Comparison of ENCODE assay signal across 11 mouse cellular contexts in the genomic region with DNA sequence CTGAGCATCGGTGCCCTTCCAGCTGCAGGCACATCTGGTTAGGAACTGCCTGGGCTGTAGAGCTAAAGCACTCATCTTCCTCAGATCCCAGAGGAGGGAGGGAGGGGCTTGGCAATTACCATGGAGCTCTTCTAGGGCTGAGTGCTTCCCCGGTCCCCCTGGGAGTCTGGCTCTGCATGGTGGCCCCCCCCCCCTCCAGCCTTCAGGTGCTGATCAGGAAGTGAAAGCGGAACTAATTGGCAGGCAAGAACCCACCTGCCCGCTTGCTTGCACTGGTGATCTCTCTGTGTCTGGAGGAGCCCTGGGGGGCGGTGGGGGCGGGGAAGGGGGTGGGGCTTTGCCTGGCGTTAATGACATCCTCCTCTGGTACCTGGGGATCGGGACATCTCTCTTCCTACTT. TPM values are rescaled to one million over a fixed set of nuclear protein-coding genes. Genes with fewer than 3 reads are reported as not detected.
DNase-seq lines count a peak whose midpoint lies in the region; ATAC-seq and TF ChIP-seq lines count a peak whose summit lies in the region.
"Had no signal": no experiment of that assay in that cellular context is flagged by ENCODE, and none has a peak within 500 bp of the region (broad histone marks: within the 10 kb centered on the region; RNA-seq: fewer than 3 reads in every experiment).

No protein-coding gene starts in this region.

- no peak for DNase-seq in cerebellum, adult 2 months
- no peak for DNase-seq in cerebellum, adult 18-20 months
- DNase-seq in kidney, postnatal 0 days (ENCODE audit: low spot score) = no peak
- DNase-seq in kidney, adult 11 months = no peak
- no peak for DNase-seq in hindbrain, embryonic 11.5 days (ENCODE audit: low spot score)
- no peak for DNase-seq in layer of hippocampus, postnatal 36 days
- DNase-seq in right cerebral cortex, postnatal 4 days = no peak

- H3K36me3 ChIP-seq in kidney, postnatal 0 days (ENCODE audit: insufficient read depth, low read length) = no peaks in the 10 kb centered on the region
- no peaks in the 10 kb centered on the region for H3K36me3 ChIP-seq in hindbrain, embryonic 11.5 days (ENCODE audit: control insufficient read depth, insufficient read depth, low read length)
- peaks cover 4% of the 10 kb centered on the region; the same call in 1 of the 2 replicates for H3K36me3 ChIP-seq in midbrain, embryonic 16.5 days (ENCODE audit: control insufficient read depth, insufficient read depth, low read length)
- H3K36me3 ChIP-seq: G1E; hindbrain, embryonic 15.5 days had no signal

- H3K27ac ChIP-seq in cerebellum, adult 2 months (ENCODE audit: insufficient read depth, low read length) = peak overlapping the region; percentile 8; the same call in 1 of the 2 replicates
- H3K27ac ChIP-seq in kidney, postnatal 0 days = no peak overlapping the region
- no peak overlapping the region for H3K27ac ChIP-seq in hindbrain, embryonic 11.5 days (ENCODE audit: low read depth, low read length)
- H3K27ac ChIP-seq in midbrain, embryonic 16.5 days (ENCODE audit: low read length) = 0 out of 2 replicates have a peak overlapping the region, but pooled peaks have one; percentile 24
- H3K27ac ChIP-seq: hindbrain, embryonic 15.5 days had no signal

- H3K9me3 ChIP-seq in kidney, postnatal 0 days (replicated peaks; ENCODE audit: low read length) = no peaks in the 10 kb centered on the region
- H3K9me3 ChIP-seq in hindbrain, embryonic 11.5 days (ENCODE audit: control insufficient read depth, low read length) = no peaks in the 10 kb centered on the region
- no peaks in the 10 kb centered on the region for H3K9me3 ChIP-seq in midbrain, embryonic 16.5 days (replicated peaks; ENCODE audit: control insufficient read depth, low read length, poor library complexity, severe bottlenecking)
- H3K9me3 ChIP-seq: G1E; hindbrain, embryonic 15.5 days had no signal

- no peak for TF ChIP-seq POLR2A in cerebellum, adult 2 months (IDR thresholded peaks at IDR 0.05; ENCODE audit: borderline replicate concordance, insufficient read depth, low read length)

- 14% methylated on average over 8 of the region's 8 CpGs for WGBS in cerebellum, adult 2 months
- 8% methylated on average over 6 of the region's 8 CpGs for WGBS in kidney, postnatal 0 days
- 4% methylated on average over 6 of the region's 8 CpGs for WGBS in hindbrain, embryonic 11.5 days
- 6% methylated on average over 8 of the region's 8 CpGs for WGBS in midbrain, embryonic 16.5 days

- peaks cover 90% of the 10 kb centered on the region for H3K4me1 ChIP-seq in cerebellum, adult 2 months (ENCODE audit: control insufficient read depth, insufficient read depth, low read length)
- peaks cover 7% of the 10 kb centered on the region; the same call in 1 of the 2 replicates for H3K4me1 ChIP-seq in kidney, postnatal 0 days (replicated peaks; ENCODE audit: insufficient read depth, low read length)
- peaks cover 7% of the 10 kb centered on the region for H3K4me1 ChIP-seq in hindbrain, embryonic 11.5 days (replicated peaks; ENCODE audit: control insufficient read depth, insufficient read depth, low read length)
- H3K4me1 ChIP-seq in midbrain, embryonic 16.5 days (ENCODE audit: control insufficient read depth, insufficient read depth, low read length) = peaks cover 23% of the 10 kb centered on the region

- no peaks in the 10 kb centered on the region for H3K27me3 ChIP-seq in cerebellum, adult 2 months (ENCODE audit: control insufficient read depth, insufficient read depth, low read length)
- H3K27me3 ChIP-seq in kidney, postnatal 0 days (ENCODE audit: insufficient read depth, low read length) = no peaks in the 10 kb centered on the region
- no peaks in the 10 kb centered on the region for H3K27me3 ChIP-seq in hindbrain, embryonic 11.5 days (ENCODE audit: control insufficient read depth, insufficient read depth, low read length)
- no peaks in the 10 kb centered on the region for H3K27me3 ChIP-seq in midbrain, embryonic 16.5 days (ENCODE audit: control insufficient read depth, insufficient read depth, low read depth, low read length)
- H3K27me3 ChIP-seq: hindbrain, embryonic 15.5 days had no signal

- no peak for ATAC-seq in kidney, postnatal 0 days (replicated peaks; ENCODE audit: low FRiP score, low read depth)
- ATAC-seq in hindbrain, embryonic 11.5 days (ENCODE audit: low FRiP score) = peak; percentile 23
- no peak for ATAC-seq in midbrain, embryonic 16.5 days
- ATAC-seq: activated CD4-positive, CD25-positive, alpha-beta regulatory T cell, adult 4 months had no signal

- no peak overlapping the region for H3K4me3 ChIP-seq in cerebellum, adult 2 months (replicated peaks; ENCODE audit: insufficient read depth, low read depth, low read length)
- H3K4me3 ChIP-seq in kidney, postnatal 0 days (replicated peaks; ENCODE audit: low read depth, low read length) = no peak overlapping the region
- no peak overlapping the region for H3K4me3 ChIP-seq in hindbrain, embryonic 11.5 days (ENCODE audit: low read depth, low read length)
- no peak overlapping the region for H3K4me3 ChIP-seq in midbrain, embryonic 16.5 days (ENCODE audit: low read depth, low read length)
- H3K4me3 ChIP-seq: hindbrain, embryonic 15.5 days had no signal

- TF ChIP-seq CTCF in cerebellum, adult 2 months (IDR thresholded peaks at IDR 0.05; ENCODE audit: borderline replicate concordance, insufficient read depth, low read depth, low read length) = no peak
- TF ChIP-seq CTCF in kidney, postnatal 0 days (IDR thresholded peaks at IDR 0.05; ENCODE audit: low read depth) = no peak

- no peak overlapping the region for H3K9ac ChIP-seq in kidney, postnatal 0 days (ENCODE audit: low read depth, low read length)
- H3K9ac ChIP-seq in hindbrain, embryonic 11.5 days (ENCODE audit: low read depth, low read length) = no peak overlapping the region
- H3K9ac ChIP-seq in midbrain, embryonic 16.5 days (ENCODE audit: low read depth, low read length) = peak overlapping the region; percentile 8; the same call in 1 of the 2 replicates
- H3K9ac ChIP-seq: hindbrain, embryonic 15.5 days had no signal

- peak overlapping the region; percentile 11; the same call in 1 of the 2 replicates for H3K4me2 ChIP-seq in kidney, postnatal 0 days (ENCODE audit: low read length)
- H3K4me2 ChIP-seq in hindbrain, embryonic 11.5 days (replicated peaks; ENCODE audit: low read depth, low read length) = no peak overlapping the region
- H3K4me2 ChIP-seq in midbrain, embryonic 16.5 days (ENCODE audit: low read length) = 0 out of 2 replicates have a peak overlapping the region, but pooled peaks have one; percentile 1
- H3K4me2 ChIP-seq: hindbrain, embryonic 15.5 days had no signal

RNA-seq across cellular contexts. Expression of a gene that starts 9.2 kb away (rescaled TPM):
- 165 and 168 TPM in 2 replicates for polyA plus RNA-seq in cerebellum, adult 2 months (2012; rRNA removed)
- polyA plus RNA-seq in kidney, postnatal 0 days (2015; fragmentation: Nextera tagmentation; extraction: Ambion mirVana) = 0.13 TPM in 2 replicates
- polyA plus RNA-seq in hindbrain, embryonic 11.5 days (2014; fragmentation: Nextera tagmentation; extraction: Ambion mirVana) = 45.9 and 68.9 TPM in 2 replicates
- polyA plus RNA-seq in midbrain, embryonic 16.5 days (2015; fragmentation: Nextera tagmentation; extraction: Ambion mirVana) = 28.2 and 34.6 TPM in 2 replicates
- 10 to 100 TPM; 71.6 to 85.6 TPM for total RNA-seq in layer of hippocampus, postnatal 36 days (2021)
- polyA plus RNA-seq: activated CD4-positive, CD25-positive, alpha-beta regulatory T cell, adult 4 months; G1E had no signal

RNA-seq across cellular contexts. Expression of a gene that starts 27.8 kb away (rescaled TPM):
- 5.3 and 6.1 TPM in 2 replicates for polyA plus RNA-seq in cerebellum, adult 2 months (2012; rRNA removed)
- 0.99 and 1.3 TPM in 2 replicates for polyA plus RNA-seq in kidney, postnatal 0 days (2015; fragmentation: Nextera tagmentation; extraction: Ambion mirVana)
- polyA plus RNA-seq in hindbrain, embryonic 11.5 days (2014; fragmentation: Nextera tagmentation; extraction: Ambion mirVana) = 1.3 TPM in 2 replicates
- 0.81 and 1.3 TPM in 2 replicates for polyA plus RNA-seq in midbrain, embryonic 16.5 days (2015; fragmentation: Nextera tagmentation; extraction: Ambion mirVana)
- 1 to 10 TPM; 5.1 to 7.3 TPM for total RNA-seq in layer of hippocampus, postnatal 36 days (2021)

RNA-seq across cellular contexts. Expression of a gene that starts 56.7 kb away (rescaled TPM):
- 68.1 and 72.4 TPM in 2 replicates for polyA plus RNA-seq in cerebellum, adult 2 months (2012; rRNA removed)
- 29.7 and 30.1 TPM in 2 replicates for polyA plus RNA-seq in kidney, postnatal 0 days (2015; fragmentation: Nextera tagmentation; extraction: Ambion mirVana)
- 58.5 and 65.3 TPM in 2 replicates for polyA plus RNA-seq in hindbrain, embryonic 11.5 days (2014; fragmentation: Nextera tagmentation; extraction: Ambion mirVana)
- polyA plus RNA-seq in midbrain, embryonic 16.5 days (2015; fragmentation: Nextera tagmentation; extraction: Ambion mirVana) = 44.8 and 49.6 TPM in 2 replicates
- 10 to 100 TPM; 69.1 to 71.6 TPM for total RNA-seq in layer of hippocampus, postnatal 36 days (2021)

Comparison
In these comparisons a context has a peak if more than half of its experiments do, and no peak if none do; other contexts are left out.
1. H3K27ac ChIP-seq: peak in cerebellum, adult 2 months (single experiment) and midbrain, embryonic 16.5 days (single experiment); none in kidney, postnatal 0 days (single experiment) and hindbrain, embryonic 11.5 days (single experiment).
2. RNA of a gene that starts 9.2 kb away (polyA plus RNA-seq): 165 to 168 TPM in cerebellum, adult 2 months, 45.9 to 68.9 TPM in hindbrain, embryonic 11.5 days and 28.2 to 34.6 TPM in midbrain, embryonic 16.5 days; 0.13 TPM in kidney, postnatal 0 days; every median in the first group is over 10 times any median in the second.